Mouse (Mus musculus): ENCODE results near the gene Sec24d.

- TF ChIP-seq CTCF (IDR thresholded peaks at IDR 0.05; ENCODE audit: low read depth), result no peak
- no peak for TF ChIP-seq EP300 (IDR thresholded peaks at IDR 0.05; ENCODE audit: low read depth)
These were observed 145.9 kb downstream of the Sec24d start for GRCm38 (mm10) chr3:123413173-123413572.
